Mouse (Mus musculus) myocyte (in vitro differentiated cells): Measurements from ENCODE around the gene Kalrn.

Experiments used
- CEBPB ChIP-seq: IDR thresholded peaks from 2 replicates; pipeline ENCODE4 v1.6.1; 2011; ENCODE audit warnings: mild to moderate bottlenecking, moderate library complexity; ENCODE audit not compliant: poor library complexity, insufficient read depth, severe bottlenecking
- E2F4 ChIP-seq: IDR thresholded peaks from one replicate; pipeline ENCODE4 v1.6.1; 2011; ENCODE audit warnings: mild to moderate bottlenecking, control low read depth, moderate library complexity; ENCODE audit not compliant: insufficient read depth
- MAX ChIP-seq: IDR thresholded peaks from one replicate; pipeline ENCODE4 v1.6.1; 2011; ENCODE audit warnings: low read depth, mild to moderate bottlenecking, control low read depth
- MYOD1 ChIP-seq, 3 experiments: IDR thresholded peaks; one replicate each; pipeline ENCODE4 v1.6.1; 2011; ENCODE audit warnings: control low read depth in 2 of 3, low read depth in 2 of 3, mild to moderate bottlenecking in 2 of 3, moderate library complexity in 1 of 3; ENCODE audit not compliant: insufficient read length in 2 of 3, control insufficient read depth in 1 of 3
- MYOG ChIP-seq, 3 experiments: IDR thresholded peaks; one replicate each; pipeline ENCODE4 v1.6.1; 2011; ENCODE audit warnings: control low read depth in 2 of 3, low read depth in 2 of 3, mild to moderate bottlenecking in 2 of 3; ENCODE audit not compliant: insufficient read length in 2 of 3, control insufficient read depth in 1 of 3, insufficient read depth in 1 of 3
- POLR2A ChIP-seq: IDR thresholded peaks from one replicate; pipeline ENCODE4 v1.6.1; 2011; ENCODE audit warnings: low read depth, mild to moderate bottlenecking, control low read depth, moderate library complexity; ENCODE audit not compliant: insufficient read length
- POLR2AphosphoS2 ChIP-seq: IDR thresholded peaks from one replicate; pipeline ENCODE4 v1.6.1; 2011; ENCODE audit warnings: low read depth, control low read depth; ENCODE audit not compliant: insufficient read length
- REST ChIP-seq: IDR thresholded peaks from one replicate; pipeline ENCODE4 v1.6.1; 2011; ENCODE audit warnings: mild to moderate bottlenecking, control low read depth, moderate library complexity; ENCODE audit not compliant: insufficient read depth, insufficient read length
- SRF ChIP-seq: IDR thresholded peaks from one replicate; pipeline ENCODE4 v1.6.1; 2011; ENCODE audit warnings: low read depth; ENCODE audit not compliant: control insufficient read depth, insufficient read length
- TCF12 ChIP-seq: IDR thresholded peaks from one replicate; pipeline ENCODE4 v1.6.1; 2011; ENCODE audit warnings: mild to moderate bottlenecking, control low read depth; ENCODE audit not compliant: poor library complexity, insufficient read depth, severe bottlenecking
- TCF3 ChIP-seq: IDR thresholded peaks from one replicate; pipeline ENCODE4 v1.6.1; 2011; ENCODE audit warnings: low read depth, control low read depth; ENCODE audit not compliant: insufficient read length
- USF1 ChIP-seq: IDR thresholded peaks from one replicate; pipeline ENCODE4 v1.6.1; 2011; ENCODE audit warnings: low read depth, mild to moderate bottlenecking, control low read depth, moderate library complexity

DNA sequence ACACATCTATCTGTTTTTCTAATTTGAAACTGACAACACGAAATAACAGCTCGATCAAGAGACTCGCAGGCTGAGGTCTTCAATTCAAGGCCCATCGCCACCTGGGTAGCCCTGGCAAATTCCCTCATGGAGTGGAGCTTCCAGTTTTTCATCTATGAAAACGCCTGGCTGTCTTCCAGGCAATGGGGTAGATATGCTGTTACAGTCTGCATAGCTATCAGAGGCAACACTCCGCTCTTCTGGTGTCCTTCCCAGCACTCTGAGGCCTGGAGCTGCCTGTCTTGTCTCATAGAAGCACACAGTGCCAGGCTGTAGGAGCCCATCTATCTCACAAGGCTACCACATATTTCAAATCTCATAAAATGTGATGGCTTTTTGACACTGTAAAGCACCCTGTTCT lies 87.8 kb downstream of the Kalrn start:
- no peak for TF ChIP-seq MYOG (IDR thresholded peaks at IDR 0.05; ENCODE audit: control insufficient read depth in 1 of 3, insufficient read depth in 1 of 3, insufficient read length in 2 of 3, low read depth in 2 of 3)
- TF ChIP-seq CEBPB = no peak
- TF ChIP-seq E2F4 = no peak
- TF ChIP-seq POLR2A = no peak
- no peak for TF ChIP-seq MYOD1 (IDR thresholded peaks at IDR 0.05; ENCODE audit: control insufficient read depth in 1 of 3, insufficient read length in 2 of 3, low read depth in 2 of 3)
- no peak for TF ChIP-seq USF1
- no peak for TF ChIP-seq POLR2AphosphoS2
- TF ChIP-seq TCF12 = no peak
- no peak for TF ChIP-seq TCF3
- TF ChIP-seq SRF = no peak
- TF ChIP-seq MAX = no peak
- TF ChIP-seq REST = no peak
